Mouse (Mus musculus) adrenal gland, adult 2 months (tissue): Measurements from ENCODE around the gene Olfr262. TPM values are rescaled to one million over a fixed set of nuclear protein-coding genes. Genes with fewer than 3 reads are reported as not detected.
"Not testable (repeated sequence)": the region's sequence is repeated elsewhere in the genome, so short reads cannot be mapped to it uniquely, and the experiment has no call there.

Experiments used
- DNase-seq: peaks from one replicate; pipeline ENCODE4 v3.0.0; 2021
- long read RNA-seq: library from polyadenylated mRNA; stranded (forward); transcript quantifications from one replicate; pipeline ENCODE4 v2.0.0, GENCODE M21; 2021
- polyA plus RNA-seq: library from polyadenylated mRNA; depleted of rRNA; stranded (reverse); fragments of >200 nt; gene quantifications from 2 replicates; pipeline ENCODE4 v1.2.3, GENCODE M21; 2012; rRNA removed
- total RNA-seq, 2 experiments: library from RNA; stranded (reverse); gene quantifications; 2 replicates each; pipeline ENCODE4 v1.2.3; 2021

The Olfr262 gene
- total RNA-seq: not detected
- not detected in 2 replicates for polyA plus RNA-seq
- long read RNA-seq: 0 reads

- no peak for DNase-seq
Observed at GRCm38 (mm10) chr19:12241559-12241958, at the start of gene Olfr262. Gene Olfr262 (minus strand): TSS chr19:12241659.

- no peak for DNase-seq
Observed at GRCm38 (mm10) chr19:12279554-12279953, 38.1 kb upstream of the Olfr262 start, which contains the start of gene Olfr1434. Gene Olfr1434 (plus strand): TSS chr19:12279854.

GRCm38 (mm10) chr19:12260732-12261131 is 19.3 kb upstream of the Olfr262 start, which contains the start of gene Olfr235:
Gene Olfr235 (plus strand): TSS chr19:12261032.
- no peak for DNase-seq

- not testable (repeated sequence) for DNase-seq
Observed at GRCm38 (mm10) chr19:12232496-12232895, 9.0 kb downstream of the Olfr262 start, which contains the start of gene Olfr1432. Gene Olfr1432 (minus strand): TSS chr19:12232596.

- no peak for DNase-seq
Observed at GRCm38 (mm10) chr19:12200334-12200733, 41.1 kb downstream of the Olfr262 start, which contains the start of gene Olfr1431. Gene Olfr1431 (plus strand): TSS chr19:12200634.

GRCm38 (mm10) chr19:12199076-12199475 is 42.4 kb downstream of the Olfr262 start:
- not testable (repeated sequence) for DNase-seq

Other genes with a start within 250 kb of the Olfr262 start
- gene Olfr1423, start 200.3 kb downstream of the Olfr262 start, total RNA-seq: not detected
- gene Olfr1423, start 200.3 kb downstream of the Olfr262 start, polyA plus RNA-seq: not detected in 2 replicates
- not detected for gene Olfr1424, start 179.0 kb downstream of the Olfr262 start, total RNA-seq
- gene Olfr1424, start 179.0 kb downstream of the Olfr262 start, polyA plus RNA-seq: not detected in 2 replicates
- gene Olfr1425, start 163.9 kb downstream of the Olfr262 start, total RNA-seq: not detected
- gene Olfr1425, start 163.9 kb downstream of the Olfr262 start, polyA plus RNA-seq: not detected in 2 replicates
- gene Olfr1426, start 149.6 kb downstream of the Olfr262 start, total RNA-seq: not detected
- not detected in 2 replicates for gene Olfr1426, start 149.6 kb downstream of the Olfr262 start, polyA plus RNA-seq
- gene Olfr1427, start 138.3 kb downstream of the Olfr262 start, total RNA-seq: not detected
- gene Olfr1427, start 138.3 kb downstream of the Olfr262 start, polyA plus RNA-seq: not detected in 2 replicates
- gene Olfr1428, start 125.8 kb downstream of the Olfr262 start, total RNA-seq: not detected
- gene Olfr1428, start 125.8 kb downstream of the Olfr262 start, polyA plus RNA-seq: not detected in 2 replicates
- not detected for gene Olfr76, start 118.5 kb downstream of the Olfr262 start, total RNA-seq
- gene Olfr76, start 118.5 kb downstream of the Olfr262 start, polyA plus RNA-seq: not detected in 2 replicates
- not detected for gene Olfr1555-ps1, start 71.5 kb downstream of the Olfr262 start, total RNA-seq
- gene Olfr1555-ps1, start 71.5 kb downstream of the Olfr262 start, polyA plus RNA-seq: not detected in 2 replicates
- not detected for gene Olfr1431, start 41.0 kb downstream of the Olfr262 start, total RNA-seq
- not detected in 2 replicates for gene Olfr1431, start 41.0 kb downstream of the Olfr262 start, polyA plus RNA-seq
- gene Olfr1432, start 9.1 kb downstream of the Olfr262 start, total RNA-seq: not detected
- not detected in 2 replicates for gene Olfr1432, start 9.1 kb downstream of the Olfr262 start, polyA plus RNA-seq
- gene Olfr235, start 19.4 kb upstream of the Olfr262 start, total RNA-seq: not detected
- gene Olfr235, start 19.4 kb upstream of the Olfr262 start, polyA plus RNA-seq: not detected in 2 replicates
- gene Olfr1434, start 38.2 kb upstream of the Olfr262 start, total RNA-seq: not detected
- gene Olfr1434, start 38.2 kb upstream of the Olfr262 start, polyA plus RNA-seq: not detected in 2 replicates
- gene Olfr1436, start 57.5 kb upstream of the Olfr262 start, total RNA-seq: not detected
- not detected in 2 replicates for gene Olfr1436, start 57.5 kb upstream of the Olfr262 start, polyA plus RNA-seq
- not detected for gene Olfr1437, start 83.4 kb upstream of the Olfr262 start, total RNA-seq
- gene Olfr1437, start 83.4 kb upstream of the Olfr262 start, polyA plus RNA-seq: not detected in 2 replicates
- gene Olfr1438-ps1, start 94.3 kb upstream of the Olfr262 start, total RNA-seq: not detected
- not detected in 2 replicates for gene Olfr1438-ps1, start 94.3 kb upstream of the Olfr262 start, polyA plus RNA-seq
- gene Olfr1440, start 145.6 kb upstream of the Olfr262 start, total RNA-seq: not detected
- not detected in 2 replicates for gene Olfr1440, start 145.6 kb upstream of the Olfr262 start, polyA plus RNA-seq
- gene Olfr1441, start 175.8 kb upstream of the Olfr262 start, total RNA-seq: not detected
- not detected in 2 replicates for gene Olfr1441, start 175.8 kb upstream of the Olfr262 start, polyA plus RNA-seq
- gene Pfpl, start 186.2 kb upstream of the Olfr262 start, total RNA-seq: not detected
- not detected in 2 replicates for gene Pfpl, start 186.2 kb upstream of the Olfr262 start, polyA plus RNA-seq
- gene Mpeg1, start 219.1 kb upstream of the Olfr262 start, total RNA-seq: 10 to 100 TPM; 28.3 to 31.6 TPM
- 3.1 and 4.1 TPM in 2 replicates for gene Mpeg1, start 219.1 kb upstream of the Olfr262 start, polyA plus RNA-seq